Mouse (Mus musculus): ENCODE results near the gene Sik3. TPM values are rescaled to one million over a fixed set of nuclear protein-coding genes. Genes with fewer than 3 reads are reported as not detected.
"Not testable (repeated sequence)": the region's sequence is repeated elsewhere in the genome, so short reads cannot be mapped to it uniquely, and the experiment has no call there.

Sik3 gene
- total and polyA plus RNA-seq, 3 experiments, result 30.7 to 81.1 (median 62.1) TPM

GRCm38 (mm10) chr9:46129241-46129640, 116.6 kb downstream of the Sik3 start:
- Histone ChIP-seq H3K4me3 (no peak overlapping the region), H3K9ac (ENCODE audit: low read depth, low read length) (no peak overlapping the region), H3K4me1 (ENCODE audit: control insufficient read depth, insufficient read depth, low read length) (peaks cover 1% of the 10 kb centered on the region), H3K27me3 (ENCODE audit: control insufficient read depth, insufficient read depth, low read length) (no peaks in the 10 kb centered on the region), H3K27ac (no peak overlapping the region), H3K79me2 (replicated peaks; ENCODE audit: control insufficient read depth, insufficient read depth, low read length) (no peaks in the 10 kb centered on the region), H3K36me3 (ENCODE audit: control insufficient read depth, insufficient read depth, low read length) (peaks cover 2% of the 10 kb centered on the region; the same call in 1 of the 2 replicates)
- DNase-seq, result no peak
- 60% methylated on average over 2 of the region's 2 CpGs for WGBS
- intact Hi-C loops (cut with DNase I), result no loop called here
- TF ChIP-seq CTCF (IDR thresholded peaks at IDR 0.05) (no peak), POLR2A (IDR thresholded peaks at IDR 0.05; ENCODE audit: insufficient read depth, low read depth, low read length) (no peak), EP300 (IDR thresholded peaks at IDR 0.05; ENCODE audit: insufficient read depth, low read depth, low read length) (no peak)

- intact Hi-C loops (cut with DNase I); H3K27ac ChIP-seq; H3K36me3 ChIP-seq (ENCODE audit: control insufficient read depth, insufficient read depth, low read length); H3K9ac ChIP-seq (ENCODE audit: low read depth, low read length); H3K79me2 ChIP-seq (replicated peaks; ENCODE audit: control insufficient read depth, insufficient read depth, low read length); H3K4me3 ChIP-seq; H3K27me3 ChIP-seq (ENCODE audit: control insufficient read depth, insufficient read depth, low read length); DNase-seq; H3K4me1 ChIP-seq (ENCODE audit: control insufficient read depth, insufficient read depth, low read length): not testable (repeated sequence)
These were observed 120.2 kb downstream of the Sik3 start for GRCm38 (mm10) chr9:46132821-46133220.

GRCm38 (mm10) chr9:46138831-46139230, 126.2 kb downstream of the Sik3 start:
- Histone ChIP-seq H3K9ac (ENCODE audit: low read depth, low read length) (no peak overlapping the region), H3K27ac (no peak overlapping the region), H3K4me3 (no peak overlapping the region), H3K36me3 (ENCODE audit: control insufficient read depth, insufficient read depth, low read length) (peaks cover 9% of the 10 kb centered on the region), H3K27me3 (ENCODE audit: control insufficient read depth, insufficient read depth, low read length) (no peaks in the 10 kb centered on the region), H3K79me2 (replicated peaks; ENCODE audit: control insufficient read depth, insufficient read depth, low read length) (no peaks in the 10 kb centered on the region), H3K4me1 (ENCODE audit: control insufficient read depth, insufficient read depth, low read length) (peaks cover 6% of the 10 kb centered on the region)
- intact Hi-C loops (cut with DNase I), result no loop called here
- DNase-seq, result peak in 1 of 2 experiments; percentile 48
- TF ChIP-seq EP300 (IDR thresholded peaks at IDR 0.05; ENCODE audit: insufficient read depth, low read depth, low read length), result no peak
- no peak for TF ChIP-seq CTCF (IDR thresholded peaks at IDR 0.05)
- TF ChIP-seq POLR2A (IDR thresholded peaks at IDR 0.05; ENCODE audit: insufficient read depth, low read depth, low read length), result no peak
- WGBS, result 56% methylated on average over 6 of the region's 6 CpGs

- Histone ChIP-seq H3K36me3 (ENCODE audit: control insufficient read depth, insufficient read depth, low read length) (peaks cover 9% of the 10 kb centered on the region), H3K27me3 (ENCODE audit: control insufficient read depth, insufficient read depth, low read length) (no peaks in the 10 kb centered on the region), H3K4me3 (no peak overlapping the region), H3K4me1 (ENCODE audit: control insufficient read depth, insufficient read depth, low read length) (peaks cover 8% of the 10 kb centered on the region), H3K27ac (no peak overlapping the region; the same call in 1 of the 2 replicates), H3K9ac (ENCODE audit: low read depth, low read length) (no peak overlapping the region), H3K79me2 (replicated peaks; ENCODE audit: control insufficient read depth, insufficient read depth, low read length) (0 out of 2 replicates have a peak, but pooled peaks cover 2% of the 10 kb centered on the region)
- 57% methylated on average over 1 of the region's 1 CpGs for WGBS
- intact Hi-C loops (cut with DNase I), result loop anchor here (2.0 kb wide), 1 partner anchor 20 kb away; no protein-coding TSS in a partner anchor
- DNase-seq, result no peak
- TF ChIP-seq POLR2A (IDR thresholded peaks at IDR 0.05; ENCODE audit: insufficient read depth, low read depth, low read length) (no peak), EP300 (IDR thresholded peaks at IDR 0.05; ENCODE audit: insufficient read depth, low read depth, low read length) (no peak), CTCF (IDR thresholded peaks at IDR 0.05) (no peak)
These were observed 128.2 kb downstream of the Sik3 start for GRCm38 (mm10) chr9:46140811-46141210.

- 79% methylated on average over 1 of the region's 1 CpGs for WGBS
- no peak overlapping the region for H3K9ac ChIP-seq (ENCODE audit: low read depth, low read length)
These were observed 129.4 kb downstream of the Sik3 start for GRCm38 (mm10) chr9:46142031-46142430.

GRCm38 (mm10) chr9:46142492-46142891, 129.9 kb downstream of the Sik3 start:
- WGBS, result 91% methylated on average over 1 of the region's 1 CpGs

More at GRCm38 (mm10) chr9:46142031-46142430, 129.4 kb downstream of the Sik3 start:
- Histone ChIP-seq H3K4me1 (ENCODE audit: control insufficient read depth, insufficient read depth, low read length) (peaks cover 13% of the 10 kb centered on the region), H3K27ac (no peak overlapping the region), H3K27me3 (ENCODE audit: control insufficient read depth, insufficient read depth, low read length) (no peaks in the 10 kb centered on the region), H3K4me3 (no peak overlapping the region), H3K36me3 (ENCODE audit: control insufficient read depth, insufficient read depth, low read length) (peaks cover 16% of the 10 kb centered on the region), H3K79me2 (replicated peaks; ENCODE audit: control insufficient read depth, insufficient read depth, low read length) (0 out of 2 replicates have a peak, but pooled peaks cover 2% of the 10 kb centered on the region)
- DNase-seq, result no peak
- intact Hi-C loops (cut with DNase I), result no loop called here
- TF ChIP-seq CTCF (IDR thresholded peaks at IDR 0.05), result no peak
- no peak for TF ChIP-seq EP300 (IDR thresholded peaks at IDR 0.05; ENCODE audit: insufficient read depth, low read depth, low read length)
- no peak for TF ChIP-seq POLR2A (IDR thresholded peaks at IDR 0.05; ENCODE audit: insufficient read depth, low read depth, low read length)

More at GRCm38 (mm10) chr9:46142492-46142891, 129.9 kb downstream of the Sik3 start:
- TF ChIP-seq POLR2A (IDR thresholded peaks at IDR 0.05; ENCODE audit: insufficient read depth, low read depth, low read length) (no peak), EP300 (IDR thresholded peaks at IDR 0.05; ENCODE audit: insufficient read depth, low read depth, low read length) (no peak), CTCF (IDR thresholded peaks at IDR 0.05) (no peak)
- peaks cover 20% of the 10 kb centered on the region for H3K36me3 ChIP-seq (ENCODE audit: control insufficient read depth, insufficient read depth, low read length)
- intact Hi-C loops (cut with DNase I), result no loop called here
- H3K9ac ChIP-seq (ENCODE audit: low read depth, low read length), result no peak overlapping the region
- H3K4me3 ChIP-seq, result no peak overlapping the region
- H3K4me1 ChIP-seq (ENCODE audit: control insufficient read depth, insufficient read depth, low read length), result peaks cover 15% of the 10 kb centered on the region
- no peak overlapping the region for H3K27ac ChIP-seq
- H3K27me3 ChIP-seq (ENCODE audit: control insufficient read depth, insufficient read depth, low read length), result no peaks in the 10 kb centered on the region
- DNase-seq, result no peak
- H3K79me2 ChIP-seq (replicated peaks; ENCODE audit: control insufficient read depth, insufficient read depth, low read length), result 0 out of 2 replicates have a peak, but pooled peaks cover 2% of the 10 kb centered on the region
